Mouse (Mus musculus) hindbrain, postnatal 0 days (tissue): ENCODE data around the gene Btbd8. TPM values are rescaled to one million over a fixed set of nuclear protein-coding genes. Genes with fewer than 3 reads are reported as not detected.

Experiments
- ATAC-seq: fragments of 200-750 bp; cut with Nextera tagmentation; 2 replicates; pipeline ENCODE4 v1.8.0; 2017; ENCODE audit warnings: mild to moderate bottlenecking, moderate TSS enrichment, moderate library complexity
- DNase-seq: peaks from one replicate; pipeline ENCODE4 v3.0.0-alpha.2; 2015; ENCODE audit warnings: low spot score
- H3K27ac ChIP-seq: fragments of 300-500 bp; sonication (generic); 2 replicates; pipeline ENCODE4 v1.5.1; 2014; ENCODE audit warnings: mild to moderate bottlenecking
- H3K27me3 ChIP-seq: fragments of 300-500 bp; sonication (generic); 2 replicates; pipeline ENCODE4 v1.6.1; 2014; ENCODE audit warnings: low read length, mixed read lengths; ENCODE audit not compliant: insufficient read depth
- H3K36me3 ChIP-seq: fragments of 300-500 bp; sonication (generic); 2 replicates; pipeline ENCODE4 v1.6.1; 2014; ENCODE audit warnings: low read length, mixed read lengths; ENCODE audit not compliant: insufficient read depth
- H3K4me1 ChIP-seq: fragments of 300-500 bp; sonication (generic); 2 replicates; pipeline ENCODE4 v1.6.1; 2014; ENCODE audit warnings: antibody characterized with exemption, low read length, mixed read lengths; ENCODE audit not compliant: insufficient read depth
- H3K4me2 ChIP-seq: fragments of 300-500 bp; sonication (generic); 2 replicates; pipeline ENCODE4 v1.6.1; 2014; ENCODE audit warnings: low read depth, mild to moderate bottlenecking, low read length, moderate library complexity, mixed read lengths
- H3K4me3 ChIP-seq: fragments of 300-500 bp; sonication (generic); 2 replicates; pipeline ENCODE4 v1.5.1; 2014; ENCODE audit warnings: low read length
- H3K9ac ChIP-seq: fragments of 300-500 bp; sonication (generic); replicated peaks from 2 replicates; pipeline ENCODE4 v1.6.1; 2014; ENCODE audit warnings: mild to moderate bottlenecking, low read length, moderate library complexity, mixed read lengths
- H3K9me3 ChIP-seq: fragments of 300-500 bp; sonication (generic); 2 replicates; pipeline ENCODE4 v1.6.1; 2016; ENCODE audit warnings: low read length, mixed read lengths
- CTCF ChIP-seq: IDR thresholded peaks from 2 replicates; pipeline ENCODE4 v1.5.1; 2016; ENCODE audit warnings: antibody characterized with exemption, control low read depth, low read depth
- WGBS: fragments of 180-500 bp; shearing (Covaris S2); extraction: QIAGEN DNeasy Blood & Tissue Kit; methylation state at CpG from one replicate; pipeline ENCODE4 v1.1.7; 2014; 5-methylcytosine and 5-hydroxymethylcytosine counted together
- polyA plus RNA-seq: library from polyadenylated mRNA; unstranded; fragments of >200 nt; fragmentation: Nextera tagmentation; extraction: Ambion mirVana; gene quantifications from 2 replicates; pipeline ENCODE4 v1.2.1, GENCODE M21; 2015
- total RNA-seq: library from RNA; depleted of rRNA; stranded (reverse); fragments of >200 nt; gene quantifications from 2 replicates; pipeline ENCODE4 v1.2.3, GENCODE M21; 2014

The Btbd8 gene
- total and polyA plus RNA-seq, 2 experiments from 2014 or later = 23.0 to 26.5 TPM

DNA sequence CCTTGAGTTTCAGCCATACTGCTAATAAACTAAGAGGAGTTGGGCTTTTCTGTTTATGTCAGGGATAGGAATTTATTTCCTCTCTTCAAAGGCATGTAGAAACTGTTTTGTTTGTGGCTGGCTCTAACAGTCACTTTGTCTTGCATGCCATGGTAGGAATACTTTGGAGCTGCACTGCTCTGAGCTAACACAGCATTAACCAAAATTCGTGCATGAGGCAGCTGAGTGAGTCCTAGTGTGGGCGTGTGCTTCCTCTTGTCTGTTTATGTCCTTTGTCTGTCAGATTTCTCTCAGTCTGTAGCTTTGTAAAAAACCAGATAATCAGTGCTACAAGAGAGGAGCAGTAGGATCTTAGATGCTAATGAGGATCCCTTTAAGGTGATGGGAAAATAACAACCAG, 73.5 kb downstream of the Btbd8 start:
- Histone ChIP-seq H3K36me3 (peaks cover 24% of the 10 kb centered on the region; the same call in 1 of the 2 replicates), H3K9ac (no peak overlapping the region), H3K27me3 (no peaks in the 10 kb centered on the region), H3K4me2 (no peak overlapping the region), H3K9me3 (no peaks in the 10 kb centered on the region), H3K27ac (no peak overlapping the region), H3K4me1 (no peaks in the 10 kb centered on the region), H3K4me3 (no peak overlapping the region)
- TF ChIP-seq CTCF = no peak
- 71% methylated on average over 2 of the region's 2 CpGs for WGBS
- no peak for DNase-seq
- no peak for ATAC-seq

DNA sequence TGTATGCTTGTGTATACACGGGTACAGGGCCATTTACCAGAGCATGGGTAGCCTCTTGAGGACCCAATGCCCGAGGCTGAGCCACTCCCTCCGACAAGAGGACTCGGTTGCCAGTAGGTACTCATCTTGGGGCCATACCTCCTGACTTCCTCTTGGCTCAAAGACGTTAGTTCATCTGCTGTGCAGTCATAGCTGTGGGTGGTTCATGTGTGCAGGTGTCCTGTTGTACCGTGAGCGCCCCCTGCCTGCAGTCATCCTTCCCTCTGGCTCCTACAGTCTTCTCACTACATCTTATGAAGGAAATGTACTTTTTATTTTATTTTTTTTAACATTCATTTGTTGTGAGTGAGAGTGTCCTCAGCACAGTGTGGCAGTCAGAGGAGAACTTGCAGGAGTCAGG, 75.8 kb downstream of the Btbd8 start:
- Histone ChIP-seq H3K4me1 (no peaks in the 10 kb centered on the region), H3K9me3 (no peaks in the 10 kb centered on the region), H3K27me3 (no peaks in the 10 kb centered on the region), H3K36me3 (peaks cover 9% of the 10 kb centered on the region; the same call in 1 of the 2 replicates), H3K27ac (no peak overlapping the region), H3K9ac (no peak overlapping the region), H3K4me3 (no peak overlapping the region), H3K4me2 (no peak overlapping the region)
- TF ChIP-seq CTCF = peak; percentile 60
- peak; percentile 26 for DNase-seq
- ATAC-seq = peak; percentile 47; the same call in 1 of the 2 replicates
- 55% methylated on average over 7 of the region's 7 CpGs for WGBS

DNA sequence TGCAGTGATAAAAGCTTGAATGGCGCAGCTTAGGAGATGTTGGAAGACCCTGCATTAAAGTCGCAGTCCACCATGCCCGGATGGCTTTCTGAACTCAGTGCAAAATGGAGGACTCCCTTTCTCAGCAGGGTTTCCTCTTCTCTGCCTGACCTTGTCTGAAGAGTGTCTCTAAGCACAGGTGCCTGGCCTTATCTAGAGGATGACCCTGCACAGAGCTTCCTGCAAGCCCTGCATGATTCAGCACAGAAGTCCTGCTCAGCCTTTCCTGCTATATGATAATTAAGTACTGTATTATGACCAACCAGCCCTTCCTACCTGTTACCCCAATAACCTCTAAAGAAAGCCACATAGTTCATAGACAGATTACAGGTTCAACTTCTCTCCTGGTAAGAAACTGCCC, 77.7 kb downstream of the Btbd8 start:
- no peak overlapping the region for H3K27ac ChIP-seq
- H3K4me2 ChIP-seq = no peak overlapping the region
- no peak for ATAC-seq
- no peaks in the 10 kb centered on the region for H3K27me3 ChIP-seq
- TF ChIP-seq CTCF = no peak
- no peak overlapping the region for H3K9ac ChIP-seq
- WGBS = 93% methylated on average over 3 of the region's 3 CpGs
- no peak for DNase-seq
- no peaks in the 10 kb centered on the region for H3K9me3 ChIP-seq
- no peak overlapping the region for H3K4me3 ChIP-seq
- peaks cover 2% of the 10 kb centered on the region; the same call in 1 of the 2 replicates for H3K36me3 ChIP-seq
- no peaks in the 10 kb centered on the region for H3K4me1 ChIP-seq

DNA sequence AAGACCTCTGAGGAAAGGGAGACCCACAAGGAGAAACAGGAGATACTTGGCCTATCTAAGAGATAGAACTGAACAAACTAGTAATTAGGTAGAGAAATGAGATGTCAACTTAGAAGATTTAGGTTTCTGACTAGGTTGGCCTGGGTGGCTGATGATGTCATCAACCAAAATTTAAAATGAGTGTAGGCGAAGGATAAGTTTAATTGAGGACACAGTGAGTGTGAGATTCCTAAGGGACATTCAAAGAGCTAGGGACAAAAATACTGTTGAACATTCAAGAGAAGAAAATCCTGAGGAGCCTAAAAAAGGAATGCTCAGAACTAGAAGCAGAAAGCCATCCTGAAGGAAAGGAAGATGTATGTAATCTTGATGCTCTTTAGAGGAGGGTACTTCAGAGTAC, 78.3 kb downstream of the Btbd8 start:
- WGBS = 94% methylated on average over 1 of the region's 1 CpGs

DNA sequence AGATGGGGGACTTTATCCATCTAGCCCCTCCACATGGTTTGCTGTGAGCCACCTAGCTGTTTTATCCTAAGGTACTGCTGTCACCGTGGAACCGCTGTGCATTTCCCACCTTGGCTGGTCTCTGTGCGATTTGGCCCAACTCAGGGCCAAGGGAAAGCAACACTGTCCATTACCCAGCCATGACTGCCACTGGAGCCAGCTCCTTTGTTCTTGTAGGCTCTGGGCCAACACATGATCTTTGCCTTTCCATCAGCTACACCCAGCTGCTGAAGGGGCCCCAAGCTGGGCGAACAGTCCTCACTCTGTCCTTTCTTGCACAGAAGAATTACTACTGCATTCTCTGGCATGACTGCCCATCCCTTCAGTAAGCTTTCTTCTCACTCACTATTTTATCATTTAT, 80.8 kb downstream of the Btbd8 start:
- TF ChIP-seq CTCF = no peak
- Histone ChIP-seq H3K27ac (no peak overlapping the region), H3K4me3 (no peak overlapping the region), H3K36me3 (no peaks in the 10 kb centered on the region), H3K27me3 (no peaks in the 10 kb centered on the region), H3K4me1 (no peaks in the 10 kb centered on the region), H3K4me2 (no peak overlapping the region), H3K9ac (no peak overlapping the region), H3K9me3 (no peaks in the 10 kb centered on the region)
- peak; percentile 63; the same call in 1 of the 2 replicates for ATAC-seq
- WGBS = 66% methylated on average over 4 of the region's 4 CpGs
- peak; percentile 43 for DNase-seq

More for the DNA sequence above, 78.3 kb downstream of the Btbd8 start:
- DNase-seq (no peak), ATAC-seq (no peak)
- no peak for TF ChIP-seq CTCF
- Histone ChIP-seq H3K9ac (no peak overlapping the region), H3K36me3 (no peaks in the 10 kb centered on the region), H3K4me3 (no peak overlapping the region), H3K4me1 (no peaks in the 10 kb centered on the region), H3K27me3 (no peaks in the 10 kb centered on the region), H3K9me3 (no peaks in the 10 kb centered on the region), H3K27ac (no peak overlapping the region), H3K4me2 (no peak overlapping the region)

DNA sequence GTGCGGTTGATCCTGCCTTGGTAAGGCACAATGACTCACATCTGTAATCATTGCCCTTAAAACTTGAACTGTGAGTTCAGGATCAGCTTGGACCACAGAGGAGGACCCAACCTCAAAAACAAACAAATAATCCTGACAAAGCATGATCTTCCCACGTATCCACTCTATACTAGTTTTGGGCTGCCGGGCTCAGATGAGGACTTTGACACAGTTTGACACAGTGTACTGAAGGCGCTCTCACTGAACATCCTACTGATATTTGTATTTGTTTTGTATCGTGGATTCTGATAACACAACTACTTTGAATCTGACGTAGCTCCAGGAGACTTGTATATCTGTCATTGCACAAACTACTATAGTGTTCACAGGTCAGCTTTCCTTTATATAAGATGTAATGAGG, 83.6 kb downstream of the Btbd8 start:
- ATAC-seq = no peak
- no peak overlapping the region for H3K27ac ChIP-seq
- TF ChIP-seq CTCF = no peak
- H3K36me3 ChIP-seq = no peaks in the 10 kb centered on the region
- DNase-seq = no peak
- no peaks in the 10 kb centered on the region for H3K27me3 ChIP-seq
- no peak overlapping the region for H3K4me2 ChIP-seq
- no peaks in the 10 kb centered on the region for H3K9me3 ChIP-seq
- no peak overlapping the region for H3K9ac ChIP-seq
- H3K4me3 ChIP-seq = no peak overlapping the region
- no peaks in the 10 kb centered on the region for H3K4me1 ChIP-seq
- 92% methylated on average over 6 of the region's 6 CpGs for WGBS

DNA sequence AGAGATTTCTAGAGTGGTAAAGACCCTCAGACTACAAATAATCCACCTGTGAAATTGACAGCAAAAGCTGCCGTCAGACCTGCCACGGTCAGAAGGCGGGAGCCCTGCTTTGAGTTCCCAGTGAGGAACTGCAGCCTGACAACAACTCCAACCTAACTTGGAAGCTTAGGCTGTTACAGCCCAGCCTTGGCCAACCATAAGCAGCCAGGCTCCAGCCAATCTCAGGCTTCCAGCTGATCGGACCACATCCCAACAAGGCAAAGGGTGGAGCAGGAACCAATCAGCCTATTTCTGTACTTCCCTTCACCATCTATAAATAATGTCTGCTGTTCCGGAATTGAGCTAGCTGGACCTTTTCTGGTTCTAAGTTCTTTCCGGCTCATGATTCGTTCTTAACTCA, 84.1 kb downstream of the Btbd8 start:
- 78% methylated on average over 7 of the region's 7 CpGs for WGBS
- ATAC-seq = no peak
- no peak for DNase-seq

More for the DNA sequence above, 84.1 kb downstream of the Btbd8 start:
- Histone ChIP-seq H3K27ac (no peak overlapping the region), H3K27me3 (no peaks in the 10 kb centered on the region), H3K9me3 (no peaks in the 10 kb centered on the region), H3K4me3 (no peak overlapping the region), H3K4me1 (no peaks in the 10 kb centered on the region), H3K9ac (no peak overlapping the region), H3K36me3 (no peaks in the 10 kb centered on the region), H3K4me2 (no peak overlapping the region)
- no peak for TF ChIP-seq CTCF
